Mouse (Mus musculus): ENCODE data around the gene Arsa.

DNA sequence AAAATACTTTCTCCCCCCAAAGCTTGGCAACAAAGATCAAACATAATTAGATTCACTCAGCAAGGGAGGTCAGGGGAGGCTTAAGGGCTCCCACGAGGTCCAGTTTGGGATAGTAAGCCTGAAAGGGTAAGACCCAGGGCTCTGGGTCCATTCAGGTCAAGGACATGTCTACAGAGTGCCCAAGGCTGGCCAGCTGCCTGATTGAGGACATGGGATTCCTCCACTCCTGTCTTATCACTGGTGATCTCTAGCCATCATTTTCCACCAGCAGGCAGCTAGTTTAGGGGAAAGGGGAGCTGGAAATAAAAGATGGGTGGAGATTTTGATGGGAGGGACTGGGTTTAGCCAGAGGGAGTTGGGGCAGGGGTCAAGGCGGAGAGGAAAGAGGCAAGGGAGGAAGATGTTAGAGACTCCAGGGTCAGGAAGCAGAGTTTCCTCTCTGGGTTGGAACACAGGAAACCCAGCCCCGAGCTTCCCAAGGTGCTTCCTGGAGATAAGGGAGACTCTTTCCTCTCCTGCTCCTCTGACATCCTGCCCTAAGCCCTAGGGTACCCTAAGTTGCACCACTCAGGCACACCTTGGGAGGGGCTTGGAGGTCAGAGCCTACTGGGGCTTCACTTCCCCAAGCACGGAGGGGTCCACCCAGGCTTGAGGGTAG lies 20.3 kb upstream of the Arsa start:
- TF ChIP-seq CTCF (IDR thresholded peaks at IDR 0.05; ENCODE audit: control insufficient read depth, insufficient read depth, low read length) (no peak), POLR2A (IDR thresholded peaks at IDR 0.05; ENCODE audit: borderline replicate concordance, control insufficient read depth, low read depth, low read length) (no peak)
